Mouse (Mus musculus) hindbrain, embryonic 14.5 days (tissue): Measurements from ENCODE around the gene Btbd1. TPM values are rescaled to one million over a fixed set of nuclear protein-coding genes. Genes with fewer than 3 reads are reported as not detected.

ENCODE experiments used
- ATAC-seq: fragments of 200-750 bp; cut with Nextera tagmentation; 2 replicates; pipeline ENCODE4 v1.8.0; 2017; ENCODE audit warnings: moderate number of reproducible peaks, mild to moderate bottlenecking, moderate TSS enrichment, moderate library complexity; ENCODE audit not compliant: low FRiP score
- DNase-seq: peaks from one replicate; pipeline ENCODE4 v3.0.0-alpha.2; 2015; ENCODE audit warnings: low spot score
- H3K27ac ChIP-seq: fragments of 300-500 bp; sonication (generic); 2 replicates; pipeline ENCODE4 v1.5.1; 2014; ENCODE audit warnings: mild to moderate bottlenecking, moderate library complexity
- H3K27me3 ChIP-seq: fragments of 300-500 bp; sonication (generic); 2 replicates; pipeline ENCODE4 v1.6.1; 2014; ENCODE audit warnings: mild to moderate bottlenecking, low read length, mixed read lengths; ENCODE audit not compliant: control insufficient read depth, insufficient read depth
- H3K36me3 ChIP-seq: fragments of 300-500 bp; sonication (generic); replicated peaks from 2 replicates; pipeline ENCODE4 v1.6.1; 2014; ENCODE audit not compliant: control insufficient read depth, insufficient read depth
- H3K4me1 ChIP-seq: fragments of 300-500 bp; sonication (generic); replicated peaks from 2 replicates; pipeline ENCODE4 v1.6.1; 2014; ENCODE audit warnings: antibody characterized with exemption, low read length, mixed read lengths; ENCODE audit not compliant: control insufficient read depth, insufficient read depth
- H3K4me2 ChIP-seq: fragments of 300-500 bp; sonication (generic); replicated peaks from 2 replicates; pipeline ENCODE4 v1.6.1; 2014; ENCODE audit warnings: mild to moderate bottlenecking, moderate library complexity
- H3K4me3 ChIP-seq: fragments of 300-500 bp; sonication (generic); replicated peaks from 2 replicates; pipeline ENCODE4 v1.5.1; 2014; ENCODE audit warnings: mild to moderate bottlenecking, low read length
- H3K9ac ChIP-seq: fragments of 300-500 bp; sonication (generic); 2 replicates; pipeline ENCODE4 v1.6.1; 2014
- H3K9me3 ChIP-seq: fragments of 300-500 bp; sonication (generic); 2 replicates; pipeline ENCODE4 v1.6.1; 2016; ENCODE audit warnings: low read length; ENCODE audit not compliant: control insufficient read depth
- WGBS: fragments of 180-500 bp; shearing (Covaris S2); extraction: QIAGEN DNeasy Blood & Tissue Kit; methylation state at CpG from one replicate; pipeline ENCODE4 v1.1.7; 2014; 5-methylcytosine and 5-hydroxymethylcytosine counted together
- polyA plus RNA-seq: library from polyadenylated mRNA; unstranded; fragments of >200 nt; fragmentation: Nextera tagmentation; extraction: Ambion mirVana; gene quantifications from 2 replicates; pipeline ENCODE4 v1.2.1, GENCODE M21; 2014

The Btbd1 gene
- polyA plus RNA-seq, result 132 and 145 TPM in 2 replicates

GRCm38 (mm10) chr7:81829379-81829894, at the start of gene Btbd1:
Gene Btbd1, minus strand, starts transcription at chr7:81829431.
- peak; percentile 91 for ATAC-seq
- Histone ChIP-seq H3K4me1 (peaks cover 40% of the 10 kb centered on the region), H3K4me3 (peak within 1 kb of the TSS; percentile 85), H3K27ac (peak within 1 kb of the TSS; percentile 97), H3K27me3 (no peaks in the 10 kb centered on the region), H3K36me3 (no peaks in the 10 kb centered on the region), H3K9me3 (no peaks in the 10 kb centered on the region), H3K9ac (peak within 1 kb of the TSS; percentile 87), H3K4me2 (peak within 1 kb of the TSS; percentile 85)
- WGBS, result under 1% methylated on average over 51 of the region's 58 CpGs
- DNase-seq, result peak; percentile 91

- no peak overlapping the region for H3K9ac ChIP-seq
- H3K4me3 ChIP-seq, result no peak overlapping the region
- H3K27ac ChIP-seq, result no peak overlapping the region
- 78% methylated on average over 9 of the region's 9 CpGs for WGBS
- no peak for DNase-seq
- H3K4me2 ChIP-seq, result no peak overlapping the region
- no peak for ATAC-seq
- H3K36me3 ChIP-seq, result no peaks in the 10 kb centered on the region; the same call in 1 of the 2 replicates
- no peaks in the 10 kb centered on the region for H3K9me3 ChIP-seq
- H3K4me1 ChIP-seq, result peaks cover 4% of the 10 kb centered on the region; the same call in 1 of the 2 replicates
- H3K27me3 ChIP-seq, result no peaks in the 10 kb centered on the region
Measured at GRCm38 (mm10) chr7:81875372-81875771, 46.1 kb upstream of the Btbd1 start.

GRCm38 (mm10) chr7:81874636-81875035, 45.4 kb upstream of the Btbd1 start:
- WGBS, result 63% methylated on average over 6 of the region's 6 CpGs
- no peak for DNase-seq

GRCm38 (mm10) chr7:81873807-81874206, 44.6 kb upstream of the Btbd1 start:
- no peak overlapping the region for H3K4me3 ChIP-seq
- H3K9me3 ChIP-seq, result no peaks in the 10 kb centered on the region
- H3K36me3 ChIP-seq, result no peaks in the 10 kb centered on the region; the same call in 1 of the 2 replicates
- H3K27ac ChIP-seq, result no peak overlapping the region
- no peak for ATAC-seq
- peaks cover 4% of the 10 kb centered on the region; the same call in 1 of the 2 replicates for H3K4me1 ChIP-seq
- no peaks in the 10 kb centered on the region for H3K27me3 ChIP-seq
- no peak overlapping the region for H3K4me2 ChIP-seq
- no peak overlapping the region for H3K9ac ChIP-seq
- WGBS, result 69% methylated on average over 1 of the region's 1 CpGs
- no peak for DNase-seq

More at GRCm38 (mm10) chr7:81874636-81875035, 45.4 kb upstream of the Btbd1 start:
- H3K36me3 ChIP-seq, result no peaks in the 10 kb centered on the region; the same call in 1 of the 2 replicates
- H3K4me2 ChIP-seq, result no peak overlapping the region
- H3K27ac ChIP-seq, result no peak overlapping the region
- no peak overlapping the region for H3K9ac ChIP-seq
- no peak for ATAC-seq
- no peaks in the 10 kb centered on the region for H3K27me3 ChIP-seq
- H3K9me3 ChIP-seq, result no peaks in the 10 kb centered on the region
- peaks cover 4% of the 10 kb centered on the region; the same call in 1 of the 2 replicates for H3K4me1 ChIP-seq
- H3K4me3 ChIP-seq, result no peak overlapping the region

- DNase-seq (no peak), ATAC-seq (no peak)
- H3K4me2 ChIP-seq, result no peak overlapping the region
- no peak overlapping the region for H3K4me3 ChIP-seq
- H3K4me1 ChIP-seq, result peaks cover 4% of the 10 kb centered on the region; the same call in 1 of the 2 replicates
- H3K36me3 ChIP-seq, result no peaks in the 10 kb centered on the region
- no peak overlapping the region for H3K27ac ChIP-seq
- 82% methylated on average over 13 of the region's 13 CpGs for WGBS
- no peaks in the 10 kb centered on the region for H3K9me3 ChIP-seq
- no peaks in the 10 kb centered on the region for H3K27me3 ChIP-seq
- no peak overlapping the region for H3K9ac ChIP-seq
Measured at GRCm38 (mm10) chr7:81872493-81873013, 43.3 kb upstream of the Btbd1 start.

GRCm38 (mm10) chr7:81868158-81868557, 38.9 kb upstream of the Btbd1 start:
- DNase-seq (peak; percentile 82), ATAC-seq (peak; percentile 71)
- Histone ChIP-seq H3K36me3 (no peaks in the 10 kb centered on the region), H3K9ac (no peak overlapping the region), H3K27me3 (no peaks in the 10 kb centered on the region), H3K27ac (0 out of 2 replicates have a peak overlapping the region, but pooled peaks have one; percentile 38), H3K4me1 (no peaks in the 10 kb centered on the region), H3K9me3 (no peaks in the 10 kb centered on the region), H3K4me3 (no peak overlapping the region), H3K4me2 (no peak overlapping the region)
- whole genome bisulfite sequencing, result 23% methylated on average over 6 of the region's 6 CpGs

GRCm38 (mm10) chr7:81867231-81867930, 38.1 kb upstream of the Btbd1 start:
- no peak for ATAC-seq

GRCm38 (mm10) chr7:81865937-81866336, 36.7 kb upstream of the Btbd1 start:
- whole genome bisulfite sequencing, result 94% methylated on average over 6 of the region's 6 CpGs
- H3K4me3 ChIP-seq, result no peak overlapping the region
- DNase-seq (no peak), ATAC-seq (no peak)
- H3K9me3 ChIP-seq, result no peaks in the 10 kb centered on the region
- no peak overlapping the region for H3K9ac ChIP-seq
- no peaks in the 10 kb centered on the region for H3K27me3 ChIP-seq
- no peaks in the 10 kb centered on the region for H3K36me3 ChIP-seq
- H3K4me2 ChIP-seq, result no peak overlapping the region
- H3K4me1 ChIP-seq, result no peaks in the 10 kb centered on the region
- H3K27ac ChIP-seq, result no peak overlapping the region

More at GRCm38 (mm10) chr7:81867231-81867930, 38.1 kb upstream of the Btbd1 start:
- H3K4me3 ChIP-seq, result no peak overlapping the region
- no peaks in the 10 kb centered on the region for H3K36me3 ChIP-seq
- no peak overlapping the region for H3K27ac ChIP-seq
- H3K4me1 ChIP-seq, result no peaks in the 10 kb centered on the region
- no peak for DNase-seq
- H3K27me3 ChIP-seq, result no peaks in the 10 kb centered on the region
- no peak overlapping the region for H3K4me2 ChIP-seq
- no peaks in the 10 kb centered on the region for H3K9me3 ChIP-seq
- WGBS, result 93% methylated on average over 9 of the region's 9 CpGs
- H3K9ac ChIP-seq, result no peak overlapping the region

GRCm38 (mm10) chr7:81864552-81864951, 35.3 kb upstream of the Btbd1 start:
- no peak for DNase-seq
- H3K27me3 ChIP-seq, result no peaks in the 10 kb centered on the region
- no peak overlapping the region for H3K4me3 ChIP-seq
- H3K27ac ChIP-seq, result no peak overlapping the region
- 87% methylated on average over 6 of the region's 6 CpGs for WGBS
- H3K9me3 ChIP-seq, result no peaks in the 10 kb centered on the region
- H3K9ac ChIP-seq, result no peak overlapping the region
- ATAC-seq, result no peak
- H3K4me2 ChIP-seq, result no peak overlapping the region
- H3K36me3 ChIP-seq, result no peaks in the 10 kb centered on the region
- 0 out of 2 replicates have a peak, but pooled peaks cover 4% of the 10 kb centered on the region for H3K4me1 ChIP-seq
